Mouse (Mus musculus): Measurements from ENCODE around the gene Tspan14. TPM values are rescaled to one million over a fixed set of nuclear protein-coding genes. Genes with fewer than 3 reads are reported as not detected.

Gene Tspan14
- polyA plus RNA-seq, 1 experiment: 58.8 TPM

GRCm38 (mm10) chr14:40947431-40948394, 18.9 kb downstream of the Tspan14 start:
- Histone ChIP-seq H3K27ac (ENCODE audit: insufficient read depth, low read length) (peak overlapping the region; percentile 86), H3K36me3 (ENCODE audit: control insufficient read depth, insufficient read depth, low read length, poor library complexity, severe bottlenecking) (no peaks in the 10 kb centered on the region), H3K27me3 (ENCODE audit: control insufficient read depth, insufficient read depth, low read length, poor library complexity, severe bottlenecking) (no peaks in the 10 kb centered on the region)

GRCm38 (mm10) chr14:40943802-40944201, 22.8 kb downstream of the Tspan14 start:
- Histone ChIP-seq H3K4me1 (ENCODE audit: control insufficient read depth, insufficient read depth, low read length) (peaks cover 8% of the 10 kb centered on the region), H3K9me3 (replicated peaks; ENCODE audit: control insufficient read depth, insufficient read depth, low read length, poor library complexity, severe bottlenecking) (no peaks in the 10 kb centered on the region), H3K27ac (ENCODE audit: insufficient read depth, low read length) (no peak overlapping the region), H3K36me3 (ENCODE audit: control insufficient read depth, insufficient read depth, low read length, poor library complexity, severe bottlenecking) (no peaks in the 10 kb centered on the region), H3K4me3 (ENCODE audit: low read depth, low read length) (no peak overlapping the region), H3K27me3 (ENCODE audit: control insufficient read depth, insufficient read depth, low read length, poor library complexity, severe bottlenecking) (no peaks in the 10 kb centered on the region), H3K9ac (ENCODE audit: low read depth, poor library complexity, severe bottlenecking) (no peak overlapping the region)
- TF ChIP-seq EP300 (IDR thresholded peaks at IDR 0.05; ENCODE audit: insufficient read depth, low read depth, low read length) (no peak), POLR2A (IDR thresholded peaks at IDR 0.05; ENCODE audit: insufficient read depth, low read length) (no peak), CTCF (IDR thresholded peaks at IDR 0.05; ENCODE audit: low read depth, low read length) (no peak)

More at GRCm38 (mm10) chr14:40947431-40948394, 18.9 kb downstream of the Tspan14 start:
- peaks cover 9% of the 10 kb centered on the region for H3K4me1 ChIP-seq (ENCODE audit: control insufficient read depth, insufficient read depth, low read length)
- H3K9me3 ChIP-seq (replicated peaks; ENCODE audit: control insufficient read depth, insufficient read depth, low read length, poor library complexity, severe bottlenecking): no peaks in the 10 kb centered on the region
- peak overlapping the region; percentile 35 for H3K4me3 ChIP-seq (ENCODE audit: low read depth, low read length)
- TF ChIP-seq EP300 (IDR thresholded peaks at IDR 0.05; ENCODE audit: insufficient read depth, low read depth, low read length): 0 out of 2 replicates have a peak, but pooled peaks have one; percentile 21
- no peak for TF ChIP-seq POLR2A (IDR thresholded peaks at IDR 0.05; ENCODE audit: insufficient read depth, low read length)
- H3K9ac ChIP-seq (ENCODE audit: low read depth, poor library complexity, severe bottlenecking): peak overlapping the region; percentile 10; the same call in 1 of the 2 replicates

- peaks cover 1% of the 10 kb centered on the region for H3K4me1 ChIP-seq (ENCODE audit: control insufficient read depth, insufficient read depth, low read length)
- H3K4me3 ChIP-seq (ENCODE audit: low read depth, low read length): no peak overlapping the region
- no peak overlapping the region for H3K27ac ChIP-seq (ENCODE audit: insufficient read depth, low read length)
- H3K9ac ChIP-seq (ENCODE audit: low read depth, poor library complexity, severe bottlenecking): no peak overlapping the region
- no peaks in the 10 kb centered on the region for H3K9me3 ChIP-seq (replicated peaks; ENCODE audit: control insufficient read depth, insufficient read depth, low read length, poor library complexity, severe bottlenecking)
- no peaks in the 10 kb centered on the region for H3K27me3 ChIP-seq (ENCODE audit: control insufficient read depth, insufficient read depth, low read length, poor library complexity, severe bottlenecking)
- H3K36me3 ChIP-seq (ENCODE audit: control insufficient read depth, insufficient read depth, low read length, poor library complexity, severe bottlenecking): no peaks in the 10 kb centered on the region
- TF ChIP-seq POLR2A (IDR thresholded peaks at IDR 0.05; ENCODE audit: insufficient read depth, low read length): no peak
- TF ChIP-seq EP300 (IDR thresholded peaks at IDR 0.05; ENCODE audit: insufficient read depth, low read depth, low read length): no peak
- no peak for TF ChIP-seq CTCF (IDR thresholded peaks at IDR 0.05; ENCODE audit: low read depth, low read length)
These were observed 24.2 kb downstream of the Tspan14 start for GRCm38 (mm10) chr14:40942429-40942828.

- H3K9ac ChIP-seq (ENCODE audit: low read depth, poor library complexity, severe bottlenecking): no peak overlapping the region
- no peaks in the 10 kb centered on the region for H3K27me3 ChIP-seq (ENCODE audit: control insufficient read depth, insufficient read depth, low read length, poor library complexity, severe bottlenecking)
- no peaks in the 10 kb centered on the region for H3K36me3 ChIP-seq (ENCODE audit: control insufficient read depth, insufficient read depth, low read length, poor library complexity, severe bottlenecking)
- H3K4me3 ChIP-seq (ENCODE audit: low read depth, low read length): no peak overlapping the region
- H3K4me1 ChIP-seq (ENCODE audit: control insufficient read depth, insufficient read depth, low read length): peaks cover 1% of the 10 kb centered on the region
- no peak overlapping the region for H3K27ac ChIP-seq (ENCODE audit: insufficient read depth, low read length)
- H3K9me3 ChIP-seq (replicated peaks; ENCODE audit: control insufficient read depth, insufficient read depth, low read length, poor library complexity, severe bottlenecking): no peaks in the 10 kb centered on the region
- TF ChIP-seq CTCF (IDR thresholded peaks at IDR 0.05; ENCODE audit: low read depth, low read length): no peak
- no peak for TF ChIP-seq EP300 (IDR thresholded peaks at IDR 0.05; ENCODE audit: insufficient read depth, low read depth, low read length)
These were observed 28.1 kb downstream of the Tspan14 start for GRCm38 (mm10) chr14:40938380-40938987.

- H3K36me3 ChIP-seq (ENCODE audit: control insufficient read depth, insufficient read depth, low read length, poor library complexity, severe bottlenecking): no peaks in the 10 kb centered on the region
- no peak overlapping the region for H3K4me3 ChIP-seq (ENCODE audit: low read depth, low read length)
- H3K27ac ChIP-seq (ENCODE audit: insufficient read depth, low read length): no peak overlapping the region
- H3K27me3 ChIP-seq (ENCODE audit: control insufficient read depth, insufficient read depth, low read length, poor library complexity, severe bottlenecking): no peaks in the 10 kb centered on the region
- TF ChIP-seq CTCF (IDR thresholded peaks at IDR 0.05; ENCODE audit: low read depth, low read length) (no peak), EP300 (IDR thresholded peaks at IDR 0.05; ENCODE audit: insufficient read depth, low read depth, low read length) (no peak), POLR2A (IDR thresholded peaks at IDR 0.05; ENCODE audit: insufficient read depth, low read length) (no peak)
- no peak overlapping the region for H3K9ac ChIP-seq (ENCODE audit: low read depth, poor library complexity, severe bottlenecking)
- H3K9me3 ChIP-seq (replicated peaks; ENCODE audit: control insufficient read depth, insufficient read depth, low read length, poor library complexity, severe bottlenecking): no peaks in the 10 kb centered on the region
- peaks cover 1% of the 10 kb centered on the region for H3K4me1 ChIP-seq (ENCODE audit: control insufficient read depth, insufficient read depth, low read length)
These were observed 29.6 kb downstream of the Tspan14 start for GRCm38 (mm10) chr14:40937052-40937451.

- no peak for TF ChIP-seq POLR2A (IDR thresholded peaks at IDR 0.05; ENCODE audit: insufficient read depth, low read length)
- TF ChIP-seq CTCF (IDR thresholded peaks at IDR 0.05; ENCODE audit: low read depth, low read length): no peak
- Histone ChIP-seq H3K4me1 (ENCODE audit: control insufficient read depth, insufficient read depth, low read length) (peaks cover 1% of the 10 kb centered on the region), H3K36me3 (ENCODE audit: control insufficient read depth, insufficient read depth, low read length, poor library complexity, severe bottlenecking) (no peaks in the 10 kb centered on the region), H3K27ac (ENCODE audit: insufficient read depth, low read length) (no peak overlapping the region), H3K9ac (ENCODE audit: low read depth, poor library complexity, severe bottlenecking) (no peak overlapping the region), H3K27me3 (ENCODE audit: control insufficient read depth, insufficient read depth, low read length, poor library complexity, severe bottlenecking) (no peaks in the 10 kb centered on the region), H3K9me3 (replicated peaks; ENCODE audit: control insufficient read depth, insufficient read depth, low read length, poor library complexity, severe bottlenecking) (no peaks in the 10 kb centered on the region), H3K4me3 (ENCODE audit: low read depth, low read length) (no peak overlapping the region)
These were observed 31.1 kb downstream of the Tspan14 start for GRCm38 (mm10) chr14:40935481-40935880.

All from ES-Bruce4 (cell line).